Mouse (Mus musculus): Measurements from ENCODE around the gene Ptprcap. TPM values are rescaled to one million over a fixed set of nuclear protein-coding genes. Genes with fewer than 3 reads are reported as not detected.
A peak's percentile ranks its signal among the peaks of the same experiment; 100 is the strongest.

The Ptprcap gene
- polyA plus RNA-seq, 1 experiment = 20.0 TPM

- Histone ChIP-seq H3K27ac (ENCODE audit: insufficient read depth, low read depth, low read length) (no peak overlapping the region), H3K4me1 (ENCODE audit: control insufficient read depth, insufficient read depth, low read length) (peaks cover 11% of the 10 kb centered on the region; the same call in 1 of the 2 replicates), H3K36me3 (ENCODE audit: control insufficient read depth, insufficient read depth, low read length) (no peaks in the 10 kb centered on the region), H3K4me3 (ENCODE audit: insufficient read depth, low read depth, low read length) (no peak overlapping the region), H3K27me3 (replicated peaks; ENCODE audit: control insufficient read depth, insufficient read depth, low read length) (no peaks in the 10 kb centered on the region)
- TF ChIP-seq CTCF (conservative IDR thresholded peaks at IDR 0.05; ENCODE audit: insufficient read depth, insufficient read length, low read depth, low read length) (no peak), POLR2A (IDR thresholded peaks at IDR 0.05; ENCODE audit: low read depth, low read length) (no peak)
- WGBS = 86% methylated on average over 12 of the region's 12 CpGs
- no peak for DNase-seq
Measured at GRCm38 (mm10) chr19:4189051-4189620, 35.7 kb downstream of the Ptprcap start.

- DNase-seq = no peak
- Histone ChIP-seq H3K4me1 (ENCODE audit: control insufficient read depth, insufficient read depth, low read length) (peaks cover 11% of the 10 kb centered on the region; the same call in 1 of the 2 replicates), H3K4me3 (ENCODE audit: insufficient read depth, low read depth, low read length) (peak within 1 kb of the TSS; percentile 99), H3K36me3 (ENCODE audit: control insufficient read depth, insufficient read depth, low read length) (peaks cover 2% of the 10 kb centered on the region; the same call in 1 of the 2 replicates), H3K27me3 (replicated peaks; ENCODE audit: control insufficient read depth, insufficient read depth, low read length) (no peaks in the 10 kb centered on the region), H3K27ac (ENCODE audit: insufficient read depth, low read depth, low read length) (peak within 1 kb of the TSS; percentile 93)
- WGBS = 41% methylated on average over 4 of the region's 4 CpGs
- no peak for TF ChIP-seq CTCF (conservative IDR thresholded peaks at IDR 0.05; ENCODE audit: insufficient read depth, insufficient read length, low read depth, low read length)
- no peak for TF ChIP-seq POLR2A (IDR thresholded peaks at IDR 0.05; ENCODE audit: low read depth, low read length)
Measured at GRCm38 (mm10) chr19:4190831-4191334, 37.5 kb downstream of the Ptprcap start, which contains the start of gene Tbc1d10c. Tbc1d10c (minus strand) TSS chr19:4191284.

DNA sequence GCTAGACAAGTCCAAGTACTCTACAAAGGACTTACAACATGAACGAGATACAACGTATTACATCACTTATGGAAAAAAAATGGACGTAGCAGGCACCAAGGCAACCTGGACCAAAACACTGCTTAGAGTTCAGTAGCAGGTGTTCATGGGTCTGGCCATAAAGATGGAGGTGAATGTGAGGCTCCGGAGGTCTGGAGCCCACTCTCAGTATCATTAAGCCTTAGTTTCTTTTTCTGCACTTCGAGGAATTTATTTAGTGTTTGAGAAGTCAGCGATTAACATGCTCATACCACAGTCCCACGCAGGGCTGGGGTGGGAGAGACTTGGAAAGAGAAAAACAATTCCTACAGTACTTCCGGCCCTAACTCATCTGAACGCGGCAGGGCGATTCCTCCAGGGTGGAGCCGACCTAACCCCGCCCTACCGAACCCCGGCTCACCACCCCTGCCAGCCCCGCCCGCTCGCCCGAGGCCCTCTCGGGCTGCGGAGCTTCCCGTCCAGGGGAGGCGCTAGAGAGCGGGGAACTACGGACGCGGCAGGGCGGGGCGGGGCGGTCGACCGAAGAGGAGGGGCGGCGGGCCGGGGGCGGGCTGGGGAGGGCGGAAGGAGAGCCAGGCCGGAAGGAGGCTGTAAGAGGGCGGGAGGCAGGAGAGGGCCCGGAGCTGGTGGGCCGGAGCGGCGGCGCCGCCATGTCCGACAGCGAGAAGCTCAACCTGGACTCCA is 38.3 kb downstream of the Ptprcap start, which contains the start of gene Ppp1ca:
Gene Ppp1ca (plus strand): TSS at position 538 of the 723 bp plus-strand sequence.
- peak; percentile 97 for DNase-seq
- peaks cover 2% of the 10 kb centered on the region; the same call in 1 of the 2 replicates for H3K36me3 ChIP-seq (ENCODE audit: control insufficient read depth, insufficient read depth, low read length)
- H3K4me3 ChIP-seq (ENCODE audit: insufficient read depth, low read depth, low read length) = peak within 1 kb of the TSS; percentile 99
- H3K27ac ChIP-seq (ENCODE audit: insufficient read depth, low read depth, low read length) = peak within 1 kb of the TSS; percentile 93
- H3K4me1 ChIP-seq (ENCODE audit: control insufficient read depth, insufficient read depth, low read length) = peaks cover 11% of the 10 kb centered on the region; the same call in 1 of the 2 replicates
- H3K27me3 ChIP-seq (replicated peaks; ENCODE audit: control insufficient read depth, insufficient read depth, low read length) = no peaks in the 10 kb centered on the region
- TF ChIP-seq CTCF (conservative IDR thresholded peaks at IDR 0.05; ENCODE audit: insufficient read depth, insufficient read length, low read depth, low read length) (peak; percentile 60), POLR2A (IDR thresholded peaks at IDR 0.05; ENCODE audit: low read depth, low read length) (peak; percentile 65)
- 3% methylated on average over 44 of the region's 47 CpGs for WGBS

DNA sequence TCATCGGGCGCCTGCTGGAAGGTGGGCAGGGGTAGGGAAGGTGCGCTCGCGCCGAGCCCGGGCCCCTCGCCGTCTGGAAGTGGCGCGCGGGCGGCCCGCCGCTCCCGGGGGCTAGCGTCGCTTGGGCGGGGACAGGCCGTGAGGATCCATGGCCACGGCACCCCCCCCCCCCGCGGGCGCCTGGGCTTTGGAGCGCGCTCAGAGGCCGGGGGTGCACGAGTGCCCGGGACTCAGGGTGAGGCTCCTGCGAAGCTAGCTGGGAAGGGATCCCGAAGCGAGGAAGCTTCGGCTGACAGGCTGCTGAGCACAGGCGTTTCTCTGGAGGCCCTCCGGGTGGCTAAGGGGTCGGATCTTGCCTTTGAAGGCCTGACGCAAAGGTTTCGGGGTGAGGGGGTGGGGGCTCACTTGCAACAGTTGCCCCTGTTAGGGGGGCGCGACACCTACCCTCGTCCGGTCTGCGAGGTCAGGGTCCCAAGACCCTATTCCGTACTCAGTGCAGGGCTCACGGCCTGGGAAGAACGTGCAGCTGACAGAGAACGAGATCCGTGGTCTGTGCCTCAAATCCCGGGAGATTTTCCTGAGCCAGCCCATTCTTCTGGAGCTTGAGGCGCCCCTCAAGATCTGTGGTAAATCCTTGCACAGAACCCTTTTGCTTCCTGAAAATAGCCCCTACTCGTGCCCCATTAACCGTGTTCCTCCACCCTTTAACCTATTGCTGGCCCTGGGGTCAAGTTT is 39.0 kb downstream of the Ptprcap start:
- Histone ChIP-seq H3K4me1 (ENCODE audit: control insufficient read depth, insufficient read depth, low read length) (peaks cover 11% of the 10 kb centered on the region; the same call in 1 of the 2 replicates), H3K36me3 (ENCODE audit: control insufficient read depth, insufficient read depth, low read length) (peaks cover 2% of the 10 kb centered on the region; the same call in 1 of the 2 replicates), H3K27ac (ENCODE audit: insufficient read depth, low read depth, low read length) (peak overlapping the region; percentile 93), H3K4me3 (ENCODE audit: insufficient read depth, low read depth, low read length) (peak overlapping the region; percentile 99), H3K27me3 (replicated peaks; ENCODE audit: control insufficient read depth, insufficient read depth, low read length) (no peaks in the 10 kb centered on the region)
- TF ChIP-seq CTCF (conservative IDR thresholded peaks at IDR 0.05; ENCODE audit: insufficient read depth, insufficient read length, low read depth, low read length) (no peak), POLR2A (IDR thresholded peaks at IDR 0.05; ENCODE audit: low read depth, low read length) (no peak)
- no peak for DNase-seq
- WGBS = under 1% methylated on average over 38 of the region's 52 CpGs

DNA sequence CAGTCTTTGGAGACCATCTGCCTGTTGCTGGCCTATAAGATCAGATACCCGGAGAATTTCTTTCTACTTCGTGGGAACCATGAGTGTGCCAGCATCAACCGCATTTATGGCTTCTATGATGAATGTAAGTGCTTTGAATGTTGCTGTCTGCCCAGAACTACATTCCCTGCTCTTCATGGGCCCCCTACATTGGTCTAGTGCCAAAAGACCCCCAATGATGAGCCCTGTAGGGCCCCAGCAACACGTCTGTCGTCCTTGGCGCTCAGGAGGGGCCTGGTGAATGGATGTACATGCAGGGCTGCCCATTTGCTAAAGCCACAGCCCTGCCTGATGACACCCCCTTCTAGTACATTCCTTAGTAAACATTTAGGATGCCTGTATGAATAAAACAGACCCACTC is 39.7 kb downstream of the Ptprcap start:
- TF ChIP-seq POLR2A (IDR thresholded peaks at IDR 0.05; ENCODE audit: low read depth, low read length) (no peak), CTCF (conservative IDR thresholded peaks at IDR 0.05; ENCODE audit: insufficient read depth, insufficient read length, low read depth, low read length) (no peak)
- H3K4me3 ChIP-seq (ENCODE audit: insufficient read depth, low read depth, low read length) = peak overlapping the region; percentile 99
- no peak overlapping the region for H3K27ac ChIP-seq (ENCODE audit: insufficient read depth, low read depth, low read length)
- H3K36me3 ChIP-seq (ENCODE audit: control insufficient read depth, insufficient read depth, low read length) = peaks cover 2% of the 10 kb centered on the region; the same call in 1 of the 2 replicates
- H3K4me1 ChIP-seq (ENCODE audit: control insufficient read depth, insufficient read depth, low read length) = peaks cover 11% of the 10 kb centered on the region; the same call in 1 of the 2 replicates
- no peaks in the 10 kb centered on the region for H3K27me3 ChIP-seq (replicated peaks; ENCODE audit: control insufficient read depth, insufficient read depth, low read length)
- 46% methylated on average over 6 of the region's 6 CpGs for WGBS
- DNase-seq = no peak

GRCm38 (mm10) chr19:4194021-4194724 is 40.8 kb downstream of the Ptprcap start:
- no peak for DNase-seq
- WGBS = 85% methylated on average over 8 of the region's 8 CpGs
- Histone ChIP-seq H3K36me3 (ENCODE audit: control insufficient read depth, insufficient read depth, low read length) (peaks cover 2% of the 10 kb centered on the region; the same call in 1 of the 2 replicates), H3K27ac (ENCODE audit: insufficient read depth, low read depth, low read length) (no peak overlapping the region), H3K27me3 (replicated peaks; ENCODE audit: control insufficient read depth, insufficient read depth, low read length) (no peaks in the 10 kb centered on the region), H3K4me3 (ENCODE audit: insufficient read depth, low read depth, low read length) (no peak overlapping the region), H3K4me1 (ENCODE audit: control insufficient read depth, insufficient read depth, low read length) (peaks cover 11% of the 10 kb centered on the region; the same call in 1 of the 2 replicates)
- TF ChIP-seq CTCF (conservative IDR thresholded peaks at IDR 0.05; ENCODE audit: insufficient read depth, insufficient read length, low read depth, low read length) (no peak), POLR2A (IDR thresholded peaks at IDR 0.05; ENCODE audit: low read depth, low read length) (no peak)
